Comparison of ENCODE assay signal across 7 mouse cellular contexts in genomic region chr1:34006828-34007361, GRCm38 (mm10).
DNase-seq lines count a peak whose midpoint lies in the region; ATAC-seq lines count a peak whose summit lies in the region.

No protein-coding gene starts in this region.

- no peak overlapping the region for H3K9ac ChIP-seq in lung, embryonic 16.5 days (ENCODE audit: low read length)
- H3K9ac ChIP-seq in forebrain, embryonic 11.5 days (ENCODE audit: low read length), result peak overlapping the region; percentile 72
- peak overlapping the region; percentile 66; the same call in 1 of the 2 replicates for H3K9ac ChIP-seq in limb, embryonic 11.5 days (ENCODE audit: low read length)
- H3K9ac ChIP-seq in stomach, embryonic 16.5 days (ENCODE audit: low read length), result peak overlapping the region; percentile 65; the same call in 1 of the 2 replicates

- H3K36me3 ChIP-seq in lung, embryonic 16.5 days (ENCODE audit: control insufficient read depth, insufficient read depth, low read length), result no peaks in the 10 kb centered on the region
- no peaks in the 10 kb centered on the region for H3K36me3 ChIP-seq in forebrain, embryonic 11.5 days (ENCODE audit: control insufficient read depth, insufficient read depth, low read length)
- no peaks in the 10 kb centered on the region for H3K36me3 ChIP-seq in limb, embryonic 11.5 days (ENCODE audit: control insufficient read depth, insufficient read depth, low read length)
- H3K36me3 ChIP-seq in stomach, embryonic 16.5 days (ENCODE audit: control insufficient read depth, insufficient read depth, low read length), result no peaks in the 10 kb centered on the region

- H3K4me2 ChIP-seq in lung, embryonic 16.5 days (ENCODE audit: low read depth, low read length), result peak overlapping the region; percentile 61
- H3K4me2 ChIP-seq in forebrain, embryonic 11.5 days (ENCODE audit: low read depth, low read length, severe bottlenecking), result peak overlapping the region; percentile 88
- peak overlapping the region; percentile 69 for H3K4me2 ChIP-seq in limb, embryonic 11.5 days (ENCODE audit: low read depth, severe bottlenecking)
- peak overlapping the region; percentile 88 for H3K4me2 ChIP-seq in stomach, embryonic 16.5 days (ENCODE audit: low read depth, low read length)

- H3K9me3 ChIP-seq in lung, embryonic 16.5 days (ENCODE audit: control insufficient read depth, low read length), result no peaks in the 10 kb centered on the region
- H3K9me3 ChIP-seq in forebrain, embryonic 11.5 days (ENCODE audit: control insufficient read depth, low read length), result no peaks in the 10 kb centered on the region
- H3K9me3 ChIP-seq in limb, embryonic 11.5 days (ENCODE audit: control insufficient read depth, low read length), result no peaks in the 10 kb centered on the region
- H3K9me3 ChIP-seq in stomach, embryonic 16.5 days (replicated peaks; ENCODE audit: control insufficient read depth, low read length), result no peaks in the 10 kb centered on the region

- WGBS in lung, embryonic 16.5 days, result 61% methylated on average over 5 of the region's 5 CpGs
- 10% methylated on average over 5 of the region's 5 CpGs for WGBS in forebrain, embryonic 11.5 days
- 23% methylated on average over 5 of the region's 5 CpGs for WGBS in limb, embryonic 11.5 days
- 67% methylated on average over 5 of the region's 5 CpGs for WGBS in stomach, embryonic 16.5 days

- peaks cover 10% of the 10 kb centered on the region; the same call in 1 of the 2 replicates for H3K4me1 ChIP-seq in lung, embryonic 16.5 days (replicated peaks; ENCODE audit: control insufficient read depth, insufficient read depth, low read length)
- H3K4me1 ChIP-seq in forebrain, embryonic 11.5 days (replicated peaks; ENCODE audit: control insufficient read depth, insufficient read depth, low read length), result peaks cover 14% of the 10 kb centered on the region; the same call in 1 of the 2 replicates
- peaks cover 13% of the 10 kb centered on the region for H3K4me1 ChIP-seq in limb, embryonic 11.5 days (ENCODE audit: control insufficient read depth, insufficient read depth, low read length)
- 0 out of 2 replicates have a peak, but pooled peaks cover 8% of the 10 kb centered on the region for H3K4me1 ChIP-seq in stomach, embryonic 16.5 days (ENCODE audit: control insufficient read depth, insufficient read depth, low read length)

- no peak overlapping the region for H3K27ac ChIP-seq in lung, embryonic 16.5 days (ENCODE audit: low read length)
- no peak overlapping the region for H3K27ac ChIP-seq in forebrain, embryonic 11.5 days (ENCODE audit: low read depth, low read length)
- no peak overlapping the region for H3K27ac ChIP-seq in limb, embryonic 11.5 days (replicated peaks; ENCODE audit: low read depth, low read length)
- no peak overlapping the region for H3K27ac ChIP-seq in stomach, embryonic 16.5 days (ENCODE audit: low read length)

- DNase-seq in lung, postnatal 25 days (ENCODE audit: low spot score), result no peak
- no peak for DNase-seq in forebrain, embryonic 11.5 days (ENCODE audit: low spot score)
- no peak for DNase-seq in limb, embryonic 11.5 days (ENCODE audit: low spot score)
- DNase-seq in right cerebral cortex, postnatal 10 days (ENCODE audit: low spot score in 2 of 2), result no peak
- DNase-seq in kidney, adult 8-10 months, result no peak

- no peak overlapping the region; the same call in 1 of the 2 replicates for H3K4me3 ChIP-seq in lung, embryonic 16.5 days (ENCODE audit: low read length)
- peak overlapping the region; percentile 56 for H3K4me3 ChIP-seq in forebrain, embryonic 11.5 days (ENCODE audit: low read depth, low read length)
- H3K4me3 ChIP-seq in limb, embryonic 11.5 days (ENCODE audit: low read depth, low read length), result peak overlapping the region; percentile 36
- peak overlapping the region; percentile 48 for H3K4me3 ChIP-seq in stomach, embryonic 16.5 days (replicated peaks; ENCODE audit: low read length)

- H3K27me3 ChIP-seq in lung, embryonic 16.5 days (ENCODE audit: control insufficient read depth, insufficient read depth, low read depth, low read length), result no peaks in the 10 kb centered on the region
- no peaks in the 10 kb centered on the region for H3K27me3 ChIP-seq in forebrain, embryonic 11.5 days (ENCODE audit: control insufficient read depth, insufficient read depth, low read length)
- H3K27me3 ChIP-seq in limb, embryonic 11.5 days (ENCODE audit: control insufficient read depth, insufficient read depth, low read length), result no peaks in the 10 kb centered on the region
- 0 out of 2 replicates have a peak, but pooled peaks cover 2% of the 10 kb centered on the region for H3K27me3 ChIP-seq in stomach, embryonic 16.5 days (ENCODE audit: control insufficient read depth, insufficient read depth, low read length)

- ATAC-seq in lung, embryonic 16.5 days (ENCODE audit: low read depth), result no peak
- ATAC-seq in forebrain, embryonic 11.5 days (replicated peaks; ENCODE audit: low FRiP score), result no peak
- ATAC-seq in limb, embryonic 11.5 days (ENCODE audit: insufficient number of reproducible peaks, low FRiP score, low TSS enrichment, low read depth), result no peak
- no peak for ATAC-seq in stomach, embryonic 16.5 days (ENCODE audit: insufficient read depth, low FRiP score)
